Mouse (Mus musculus): ENCODE measurements around the gene Sik3.

DNA sequence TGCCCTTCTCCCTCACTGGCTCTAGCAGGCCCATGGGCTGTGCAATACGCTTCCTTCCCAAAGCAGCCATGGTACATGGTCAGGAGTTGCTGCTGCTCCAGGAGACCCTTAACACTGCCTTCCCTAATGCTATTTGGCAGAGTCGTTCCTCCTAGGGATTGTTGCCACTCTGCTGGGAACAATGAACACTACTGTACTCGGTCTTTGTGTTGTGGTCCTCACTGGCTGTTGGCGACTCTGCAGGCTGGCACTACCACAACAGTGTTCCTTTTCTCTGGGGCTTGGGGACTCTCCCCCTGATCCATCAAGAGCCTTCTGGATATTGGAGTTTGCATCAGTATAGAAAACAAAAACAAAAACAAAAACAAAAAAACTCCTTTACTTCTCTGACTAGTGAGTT, 13.6 kb upstream of the Sik3 start:
- TF ChIP-seq CTCF (IDR thresholded peaks at IDR 0.05; ENCODE audit: insufficient read depth, low read length) = no peak
- TF ChIP-seq POLR2A (IDR thresholded peaks at IDR 0.05; ENCODE audit: borderline replicate concordance, extremely low read depth, low read depth, low read length) = no peak

All from lung, adult 2 months (tissue).